In genomic region chr10:82908526-82908925, GRCm38 (mm10) we compare ENCODE assay signal across 6 mouse cellular contexts.
"Had no signal": no experiment of that assay in that cellular context is flagged by ENCODE, and none has a peak within 500 bp of the region (broad histone marks: within the 10 kb centered on the region; RNA-seq: fewer than 3 reads in every experiment).

No protein-coding gene starts in this region.

- H3K27me3 ChIP-seq: neural tube, embryonic 12.5 days had no signal

- H3K36me3 ChIP-seq: limb, embryonic 13.5 days; liver, embryonic 12.5 days; midbrain, embryonic 10.5 days; neural tube, embryonic 12.5 days had no signal

- ATAC-seq: liver, embryonic 12.5 days had no signal

- H3K9ac ChIP-seq: limb, embryonic 13.5 days; liver, embryonic 12.5 days; lung, embryonic 14.5 days; neural tube, embryonic 12.5 days had no signal

- H3K4me2 ChIP-seq: limb, embryonic 13.5 days; lung, embryonic 14.5 days; neural tube, embryonic 12.5 days had no signal

- H3K4me3 ChIP-seq: layer of hippocampus, adult 2 months; limb, embryonic 13.5 days; liver, embryonic 12.5 days; midbrain, embryonic 10.5 days; neural tube, embryonic 12.5 days had no signal

- H3K9me3 ChIP-seq: limb, embryonic 13.5 days; liver, embryonic 12.5 days; midbrain, embryonic 10.5 days; neural tube, embryonic 12.5 days had no signal

- H3K27ac ChIP-seq: layer of hippocampus, adult 2 months; limb, embryonic 13.5 days; liver, embryonic 12.5 days; midbrain, embryonic 10.5 days; neural tube, embryonic 12.5 days had no signal
